Mouse (Mus musculus) thymus, adult 2 months (tissue): ENCODE measurements at regions not wholly inside any gene's neighbourhood (a gene's known extent, or its start where the extent isn't known, plus 50 kb on each side); places are given as distances from the start of the nearest gene placed in this dataset.

Source experiments
- DNase-seq: peaks from one replicate; pipeline ENCODE4 v3.0.0; 2021
- H3K27ac ChIP-seq: fragments of 200-500 bp; 2 replicates; pipeline ENCODE4 v1.5.1; 2012; ENCODE audit warnings: low read length, control low read depth; ENCODE audit not compliant: control insufficient read depth, insufficient read depth
- H3K27me3 ChIP-seq: fragments of 200-500 bp; 2 replicates; pipeline ENCODE4 v1.6.1; 2012; ENCODE audit warnings: mild to moderate bottlenecking, low read length, moderate library complexity, mixed read lengths; ENCODE audit not compliant: control insufficient read depth, insufficient read depth
- H3K36me3 ChIP-seq: fragments of 200-500 bp; 2 replicates; pipeline ENCODE4 v1.6.1; 2012; ENCODE audit warnings: mild to moderate bottlenecking, low read length, moderate library complexity; ENCODE audit not compliant: control insufficient read depth, insufficient read depth
- H3K4me1 ChIP-seq: fragments of 200-500 bp; replicated peaks from 2 replicates; pipeline ENCODE4 v1.6.1; 2012; ENCODE audit warnings: low read length; ENCODE audit not compliant: control insufficient read depth, insufficient read depth
- H3K4me3 ChIP-seq: fragments of 200-500 bp; 2 replicates; pipeline ENCODE4 v1.5.1; 2012; ENCODE audit warnings: mild to moderate bottlenecking, low read length, control low read depth, moderate library complexity; ENCODE audit not compliant: control insufficient read depth, insufficient read depth
- CTCF ChIP-seq: fragments of 200-500 bp; IDR thresholded peaks from 2 replicates; pipeline ENCODE4 v1.5.1; 2012; ENCODE audit warnings: mild to moderate bottlenecking, control low read depth, low read length, moderate library complexity, borderline replicate concordance; ENCODE audit not compliant: control insufficient read depth, poor library complexity, insufficient read depth; ENCODE audit errors: extremely low read depth
- POLR2A ChIP-seq: fragments of 200-500 bp; IDR thresholded peaks from 2 replicates; pipeline ENCODE4 v1.6.1; 2012; ENCODE audit warnings: mild to moderate bottlenecking, low read length, control low read depth, moderate library complexity; ENCODE audit not compliant: control insufficient read depth, poor library complexity, insufficient read depth; ENCODE audit errors: extremely low read depth
- WGBS: fragments of 180-500 bp; shearing (Covaris S2); methylation state at CpG from one replicate; pipeline ENCODE4 v1.1.7; 2018; 5-methylcytosine and 5-hydroxymethylcytosine counted together

DNA sequence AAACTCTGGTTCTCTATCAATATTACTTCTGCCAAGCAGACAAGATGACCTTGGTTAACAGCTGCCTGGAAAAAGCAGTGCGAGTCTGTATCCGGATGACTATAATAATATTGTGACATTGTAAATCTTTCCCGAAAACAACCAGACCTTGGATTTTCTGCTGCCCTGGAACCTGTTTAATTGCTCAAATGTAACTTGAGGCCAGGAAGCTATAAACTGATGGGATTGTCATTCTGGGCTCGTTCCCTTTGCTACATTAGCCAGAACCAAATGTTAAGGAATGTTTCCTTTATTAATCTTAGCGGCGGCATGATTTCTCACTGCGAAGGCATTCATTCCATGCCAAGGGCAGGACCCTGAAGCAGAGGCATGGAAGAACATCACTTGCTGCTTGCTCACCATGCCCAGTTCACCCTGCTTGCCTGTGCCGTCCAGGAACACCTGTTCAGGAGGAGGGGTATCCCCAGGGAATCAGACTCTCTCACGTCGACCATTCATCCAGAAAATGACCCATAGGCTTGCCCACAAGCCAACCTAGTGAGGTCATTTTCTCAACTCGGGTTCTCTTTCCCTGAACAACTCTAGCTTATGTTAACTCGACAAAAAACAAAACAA lies 125.3 kb upstream of the Spin1 start:
- TF ChIP-seq CTCF = no peak
- TF ChIP-seq POLR2A = no peak
- H3K27me3 ChIP-seq = no peaks in the 10 kb centered on the region

DNA sequence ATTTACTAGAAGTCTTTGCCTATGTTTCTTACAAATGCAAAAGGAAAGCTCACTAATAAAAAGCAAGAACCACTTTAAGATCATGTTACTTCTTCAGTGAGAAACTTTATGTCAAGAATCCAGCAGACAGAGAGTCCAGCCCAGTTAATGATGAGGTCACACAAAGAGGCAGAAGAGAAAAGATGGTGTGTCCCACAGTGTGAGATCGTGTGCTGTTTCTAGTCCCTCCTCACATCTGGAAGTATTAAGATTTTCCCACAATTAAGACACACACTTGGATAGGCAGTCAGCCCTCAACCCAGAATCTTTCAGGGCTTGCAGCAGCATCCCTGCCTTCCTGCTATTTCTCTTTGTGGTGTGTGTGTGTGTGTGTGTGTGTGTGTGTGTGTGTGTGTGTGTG lies 118.7 kb upstream of the Spin1 start:
- no peak for TF ChIP-seq POLR2A
- TF ChIP-seq CTCF = no peak
- Histone ChIP-seq H3K4me3 (no peak overlapping the region), H3K36me3 (no peaks in the 10 kb centered on the region), H3K27ac (no peak overlapping the region), H3K4me1 (no peaks in the 10 kb centered on the region), H3K27me3 (no peaks in the 10 kb centered on the region)
- DNase-seq = no peak
- 89% methylated on average over 1 of the region's 1 CpGs for WGBS

More for the DNA sequence above, 125.3 kb upstream of the Spin1 start:
- no peak for DNase-seq
- H3K4me3 ChIP-seq = no peak overlapping the region
- no peaks in the 10 kb centered on the region for H3K36me3 ChIP-seq
- no peak overlapping the region for H3K27ac ChIP-seq
- 86% methylated on average over 12 of the region's 12 CpGs for WGBS
- no peaks in the 10 kb centered on the region for H3K4me1 ChIP-seq

DNA sequence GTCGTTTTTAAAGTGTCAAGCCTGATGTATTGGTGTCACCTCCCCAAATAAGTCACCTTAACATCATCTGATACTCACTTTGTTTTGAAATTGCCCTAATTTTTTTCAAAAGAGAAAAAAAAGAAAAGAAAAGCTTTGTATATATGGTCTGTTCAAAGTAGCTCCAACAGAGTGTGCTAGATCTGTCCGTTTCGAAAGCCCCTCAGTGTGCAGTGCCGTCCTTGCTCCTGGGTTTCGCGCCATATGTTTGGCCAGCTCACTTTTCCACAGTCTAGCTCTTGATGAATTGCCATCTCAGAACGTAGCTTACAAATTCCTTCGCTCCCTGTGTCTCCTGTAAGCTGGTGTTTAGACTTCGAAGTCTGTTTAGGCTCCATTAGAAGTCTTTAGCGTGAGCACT lies 117.7 kb upstream of the Spin1 start:
- H3K4me1 ChIP-seq = no peaks in the 10 kb centered on the region
- no peak overlapping the region for H3K4me3 ChIP-seq
- TF ChIP-seq POLR2A (no peak), CTCF (no peak)
- no peaks in the 10 kb centered on the region for H3K36me3 ChIP-seq
- WGBS = 90% methylated on average over 10 of the region's 10 CpGs
- DNase-seq = no peak
- H3K27ac ChIP-seq = no peak overlapping the region
- no peaks in the 10 kb centered on the region for H3K27me3 ChIP-seq

DNA sequence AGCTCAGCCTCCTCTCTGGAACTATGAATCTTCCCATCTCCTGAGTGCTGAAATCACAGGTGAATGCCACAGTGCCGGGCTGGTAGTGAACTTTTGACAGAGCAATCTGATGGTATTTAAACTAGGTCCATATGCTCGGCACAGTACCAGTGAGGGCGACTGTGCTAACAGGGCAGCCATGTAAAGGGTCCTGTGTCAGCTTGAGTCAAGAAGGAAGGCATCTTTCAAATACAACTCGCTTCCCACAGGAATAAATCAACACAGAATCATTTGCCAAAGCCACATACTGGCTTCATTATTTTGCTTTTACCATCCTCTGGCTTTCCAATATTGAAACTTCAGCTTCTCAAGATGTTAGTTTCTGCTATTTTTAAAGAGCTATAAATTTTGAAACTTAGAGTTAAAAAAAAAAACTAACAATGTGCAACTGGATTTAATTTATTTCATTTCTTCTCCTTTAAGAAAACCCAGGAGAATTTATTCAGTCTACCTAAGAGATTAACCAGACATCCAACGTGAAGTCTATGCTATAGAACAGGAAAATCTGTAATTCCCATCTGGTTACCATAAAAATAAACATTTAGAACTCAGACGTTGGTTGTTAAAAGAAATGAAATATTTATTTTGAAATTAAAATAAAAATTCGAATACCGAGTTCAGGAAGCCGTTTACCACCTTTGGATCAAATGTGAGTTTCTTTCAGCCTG lies 108.8 kb upstream of the Spin1 start:
- no peak for DNase-seq
- no peak for TF ChIP-seq POLR2A
- TF ChIP-seq CTCF = no peak
- no peaks in the 10 kb centered on the region for H3K27me3 ChIP-seq
- H3K4me3 ChIP-seq = no peak overlapping the region
- no peak overlapping the region for H3K27ac ChIP-seq
- H3K36me3 ChIP-seq = no peaks in the 10 kb centered on the region
- WGBS = 88% methylated on average over 9 of the region's 9 CpGs
- H3K4me1 ChIP-seq = no peaks in the 10 kb centered on the region

DNA sequence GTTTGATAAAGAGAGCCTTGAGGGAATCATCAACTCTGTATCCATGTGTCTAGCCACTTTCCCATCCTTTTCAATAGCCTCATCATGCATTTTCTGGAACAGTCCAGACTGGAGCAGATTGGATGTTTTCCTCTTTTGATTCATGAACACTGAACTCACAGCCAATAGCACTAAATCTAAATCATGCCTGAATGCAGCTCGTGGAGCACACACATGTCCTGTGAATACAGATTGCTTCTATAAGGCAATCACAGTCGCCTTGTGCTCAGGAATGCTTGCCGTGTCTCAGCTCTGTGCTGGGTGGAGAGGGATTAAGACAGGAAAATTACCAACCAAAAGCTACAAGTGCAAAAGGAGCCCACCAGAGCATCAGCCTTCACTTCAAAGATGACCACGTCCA lies 100.9 kb upstream of the Spin1 start:
- DNase-seq = no peak
- WGBS = 93% methylated on average over 4 of the region's 4 CpGs
- Histone ChIP-seq H3K4me1 (no peaks in the 10 kb centered on the region), H3K27me3 (no peaks in the 10 kb centered on the region), H3K4me3 (no peak overlapping the region), H3K27ac (no peak overlapping the region), H3K36me3 (no peaks in the 10 kb centered on the region)
- TF ChIP-seq POLR2A (no peak), CTCF (no peak)

DNA sequence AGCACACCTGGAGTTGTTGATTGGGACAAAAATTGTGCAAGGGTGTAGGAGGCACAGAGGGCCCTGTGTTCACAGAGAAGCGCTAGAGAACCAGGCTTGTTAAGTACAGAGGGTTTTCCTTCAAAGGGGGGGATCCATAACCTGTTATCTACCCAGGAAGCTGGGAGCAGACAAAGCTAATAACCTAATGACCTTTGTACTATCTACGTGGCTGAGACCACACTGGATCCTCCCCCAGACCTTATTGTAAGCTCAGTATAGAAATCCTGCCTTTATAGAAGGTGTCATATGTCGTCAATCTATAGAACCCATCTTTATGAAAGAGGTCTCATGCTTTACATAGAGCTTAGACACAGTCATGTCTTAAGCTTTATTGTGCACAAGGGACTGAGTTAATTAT lies 95.9 kb upstream of the Spin1 start:
- DNase-seq = no peak
- Histone ChIP-seq H3K27ac (no peak overlapping the region), H3K4me1 (no peaks in the 10 kb centered on the region), H3K4me3 (no peak overlapping the region), H3K36me3 (no peaks in the 10 kb centered on the region), H3K27me3 (no peaks in the 10 kb centered on the region)
- no peak for TF ChIP-seq CTCF
- TF ChIP-seq POLR2A = no peak
- 74% methylated on average over 3 of the region's 3 CpGs for WGBS
